ENCODE assay signal across 19 mouse cellular contexts in the genomic region with DNA sequence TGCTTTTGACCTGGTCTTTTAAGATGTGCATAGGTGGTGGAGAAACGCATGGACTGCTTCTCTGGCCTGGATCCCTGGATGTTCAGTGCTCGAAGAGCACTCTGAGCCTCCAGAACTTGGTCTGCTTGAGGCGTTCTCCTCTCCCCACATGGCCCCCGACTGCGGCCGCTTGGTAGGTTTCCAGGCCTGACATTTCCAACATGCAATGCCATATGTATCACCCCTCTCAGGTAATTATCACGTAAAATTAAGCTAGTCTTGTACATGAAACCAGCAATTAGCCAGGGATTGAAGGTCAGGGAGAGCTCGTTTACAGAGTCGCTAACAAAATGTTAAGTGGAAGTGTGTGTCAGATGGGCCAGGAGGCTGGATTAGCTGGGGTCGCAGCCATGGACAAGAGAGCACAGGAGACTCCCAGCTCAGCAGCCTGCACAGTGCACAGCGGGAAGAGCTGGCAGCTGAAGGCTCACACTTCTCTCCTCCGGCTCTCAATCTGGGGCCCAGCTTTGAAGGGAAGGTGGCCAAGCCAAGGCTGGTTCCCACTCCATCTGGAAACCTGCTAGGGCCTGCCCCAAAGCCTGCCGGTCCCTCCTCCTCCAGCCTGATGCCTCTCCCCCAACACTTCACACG. TPM values are rescaled to one million over a fixed set of nuclear protein-coding genes. Genes with fewer than 3 reads are reported as not detected.
DNase-seq lines count a peak whose midpoint lies in the region; ATAC-seq and TF ChIP-seq lines count a peak whose summit lies in the region.
"Had no signal": no experiment of that assay in that cellular context is flagged by ENCODE, and none has a peak within 500 bp of the region (broad histone marks: within the 10 kb centered on the region; RNA-seq: fewer than 3 reads in every experiment).

No protein-coding gene starts in this region.

- peaks cover 3% of the 10 kb centered on the region for H3K4me1 ChIP-seq in forebrain, embryonic 15.5 days
- 0 out of 2 replicates have a peak, but pooled peaks cover 2% of the 10 kb centered on the region for H3K4me1 ChIP-seq in forebrain, embryonic 11.5 days (replicated peaks; ENCODE audit: control insufficient read depth, insufficient read depth, low read length)
- H3K4me1 ChIP-seq in stomach, postnatal 0 days (replicated peaks; ENCODE audit: control insufficient read depth, insufficient read depth): no peaks in the 10 kb centered on the region
- H3K4me1 ChIP-seq: embryonic facial prominence, embryonic 13.5 days; kidney, embryonic 15.5 days had no signal

- ATAC-seq in forebrain, embryonic 15.5 days (replicated peaks): peak; percentile 55; the same call in 1 of the 2 replicates
- no peak for ATAC-seq in forebrain, embryonic 11.5 days (replicated peaks; ENCODE audit: low FRiP score)
- no peak for ATAC-seq in stomach, postnatal 0 days (ENCODE audit: low FRiP score, low TSS enrichment)
- ATAC-seq: activated CD4-positive, CD25-positive, alpha-beta regulatory T cell, adult 4 months; intestine, postnatal 0 days had no signal

- H3K4me2 ChIP-seq in forebrain, embryonic 15.5 days (replicated peaks): no peak overlapping the region
- H3K4me2 ChIP-seq in forebrain, embryonic 11.5 days (ENCODE audit: low read depth, low read length, severe bottlenecking): no peak overlapping the region
- H3K4me2 ChIP-seq in stomach, postnatal 0 days (replicated peaks; ENCODE audit: low read depth): no peak overlapping the region
- H3K4me2 ChIP-seq: embryonic facial prominence, embryonic 13.5 days; heart, embryonic 11.5 days; hindbrain, embryonic 12.5 days; kidney, embryonic 15.5 days; midbrain, embryonic 12.5 days had no signal

- H3K9ac ChIP-seq in forebrain, embryonic 15.5 days (replicated peaks): no peak overlapping the region
- H3K9ac ChIP-seq in forebrain, embryonic 11.5 days (ENCODE audit: low read length): no peak overlapping the region
- no peak overlapping the region for H3K9ac ChIP-seq in stomach, postnatal 0 days (ENCODE audit: low read length)
- H3K9ac ChIP-seq: embryonic facial prominence, embryonic 13.5 days; hindbrain, embryonic 12.5 days; kidney, embryonic 15.5 days; midbrain, embryonic 12.5 days had no signal

- no peak for TF ChIP-seq CTCF in stomach, postnatal 0 days (IDR thresholded peaks at IDR 0.05; ENCODE audit: low read depth)

- no peak for TF ChIP-seq EP300 in stomach, postnatal 0 days (optimal IDR thresholded peaks at IDR 0.05)

- DNase-seq in forebrain, embryonic 11.5 days (ENCODE audit: low spot score): no peak
- DNase-seq in brain, adult 2 months (ENCODE audit: low read depth, low spot score): peak; percentile 80
- DNase-seq in cerebellum, adult 18-20 months: peak; percentile 69 to 75
- peak; percentile 80 to 83 for DNase-seq in cerebellum, postnatal 25 days
- no peak for DNase-seq in frontal cortex, postnatal 25 days (ENCODE audit: low spot score in 2 of 2)
- no peak for DNase-seq in stomach, postnatal 0 days (ENCODE audit: low spot score)
- DNase-seq: adrenal gland, postnatal 25 days; heart, postnatal 10 days; lung, postnatal 10 days; thymus, postnatal 36 days had no signal

- H3K9me3 ChIP-seq in forebrain, embryonic 15.5 days: no peaks in the 10 kb centered on the region
- peaks cover 2% of the 10 kb centered on the region; the same call in 1 of the 2 replicates for H3K9me3 ChIP-seq in forebrain, embryonic 11.5 days (ENCODE audit: control insufficient read depth, low read length)
- no peaks in the 10 kb centered on the region for H3K9me3 ChIP-seq in stomach, postnatal 0 days (ENCODE audit: control insufficient read depth, low read length)
- H3K9me3 ChIP-seq: kidney, embryonic 15.5 days; midbrain, embryonic 12.5 days had no signal

- peaks cover 41% of the 10 kb centered on the region for H3K27me3 ChIP-seq in forebrain, embryonic 15.5 days
- peaks cover 3% of the 10 kb centered on the region; the same call in 1 of the 2 replicates for H3K27me3 ChIP-seq in forebrain, embryonic 11.5 days (ENCODE audit: control insufficient read depth, insufficient read depth, low read length)
- H3K27me3 ChIP-seq in stomach, postnatal 0 days (ENCODE audit: control insufficient read depth, insufficient read depth, low read length): no peaks in the 10 kb centered on the region
- H3K27me3 ChIP-seq: hindbrain, embryonic 12.5 days had no signal

- no peaks in the 10 kb centered on the region for H3K36me3 ChIP-seq in forebrain, embryonic 15.5 days
- H3K36me3 ChIP-seq in forebrain, embryonic 11.5 days (ENCODE audit: control insufficient read depth, insufficient read depth, low read length): no peaks in the 10 kb centered on the region
- H3K36me3 ChIP-seq in stomach, postnatal 0 days (ENCODE audit: control insufficient read depth, insufficient read depth, low read length): no peaks in the 10 kb centered on the region
- H3K36me3 ChIP-seq: embryonic facial prominence, embryonic 13.5 days; G1E; hindbrain, embryonic 12.5 days; kidney, embryonic 15.5 days; midbrain, embryonic 12.5 days had no signal

- 53% methylated on average over 14 of the region's 14 CpGs for WGBS in forebrain, embryonic 15.5 days
- WGBS in forebrain, embryonic 11.5 days: 77% methylated on average over 14 of the region's 14 CpGs
- 82% methylated on average over 14 of the region's 14 CpGs for WGBS in stomach, postnatal 0 days

- no peak overlapping the region for H3K27ac ChIP-seq in forebrain, embryonic 15.5 days (replicated peaks)
- H3K27ac ChIP-seq in forebrain, embryonic 11.5 days (ENCODE audit: low read depth, low read length): no peak overlapping the region
- no peak overlapping the region for H3K27ac ChIP-seq in stomach, postnatal 0 days (replicated peaks)
- H3K27ac ChIP-seq: embryonic facial prominence, embryonic 13.5 days; hindbrain, embryonic 12.5 days; kidney, embryonic 15.5 days; midbrain, embryonic 12.5 days had no signal

- H3K4me3 ChIP-seq in forebrain, embryonic 15.5 days: no peak overlapping the region
- H3K4me3 ChIP-seq in forebrain, embryonic 11.5 days (ENCODE audit: low read depth, low read length): no peak overlapping the region
- H3K4me3 ChIP-seq in stomach, postnatal 0 days (ENCODE audit: low read depth, low read length): no peak overlapping the region
- H3K4me3 ChIP-seq: embryonic facial prominence, embryonic 13.5 days; hindbrain, embryonic 12.5 days; kidney, embryonic 15.5 days; midbrain, embryonic 12.5 days had no signal

RNA-seq across cellular contexts. Expression of a gene that starts 28.6 kb away (rescaled TPM):
- polyA plus RNA-seq in forebrain, embryonic 15.5 days (2015; fragmentation: Nextera tagmentation; extraction: Ambion mirVana): 3.4 and 4.8 TPM in 2 replicates
- 9.4 and 10.9 TPM in 2 replicates for polyA plus RNA-seq in forebrain, embryonic 11.5 days (2014; fragmentation: Nextera tagmentation; extraction: Ambion mirVana)
- polyA plus RNA-seq in stomach, postnatal 0 days (2015; fragmentation: Nextera tagmentation; extraction: Ambion mirVana): not detected in 2 replicates
- polyA plus RNA-seq: activated CD4-positive, CD25-positive, alpha-beta regulatory T cell, adult 4 months; G1E had no signal

RNA-seq across cellular contexts. Expression of a gene that starts 40.6 kb away (rescaled TPM):
- 54.0 and 54.8 TPM in 2 replicates for polyA plus RNA-seq in forebrain, embryonic 15.5 days (2015; fragmentation: Nextera tagmentation; extraction: Ambion mirVana)
- polyA plus RNA-seq in forebrain, embryonic 11.5 days (2014; fragmentation: Nextera tagmentation; extraction: Ambion mirVana): 53.6 and 54.8 TPM in 2 replicates
- polyA plus RNA-seq in stomach, postnatal 0 days (2015; fragmentation: Nextera tagmentation; extraction: Ambion mirVana): 24.3 and 24.8 TPM in 2 replicates

Comparison
In these comparisons a context has a peak if more than half of its experiments do, and no peak if none do; other contexts are left out.
1. DNase-seq: peak in brain, adult 2 months (single experiment), cerebellum, adult 18-20 months (2 of 2) and cerebellum, postnatal 25 days (2 of 2); none in forebrain, embryonic 11.5 days (single experiment), frontal cortex, postnatal 25 days (0 of 2) and stomach, postnatal 0 days (single experiment).